Mouse (Mus musculus) cerebellum, adult 2 months (tissue): Measurements from ENCODE around the gene Lyrm4.

ENCODE experiments used
- CTCF ChIP-seq: fragments of 200-500 bp; IDR thresholded peaks from 2 replicates; pipeline ENCODE4 v1.5.1; 2011; ENCODE audit warnings: low read depth, mild to moderate bottlenecking, control low read depth, low read length, moderate library complexity, borderline replicate concordance; ENCODE audit not compliant: insufficient read depth
- POLR2A ChIP-seq: fragments of 200-500 bp; IDR thresholded peaks from 2 replicates; pipeline ENCODE4 v1.6.1; 2011; ENCODE audit warnings: low read length, control low read depth, borderline replicate concordance; ENCODE audit not compliant: insufficient read depth

GRCm38 (mm10) chr13:36087427-36087826, 29.9 kb downstream of the Lyrm4 start:
- no peak for TF ChIP-seq CTCF
- TF ChIP-seq POLR2A, result no peak
